22 mouse cellular contexts compared by ENCODE assay signal in the genomic region with DNA sequence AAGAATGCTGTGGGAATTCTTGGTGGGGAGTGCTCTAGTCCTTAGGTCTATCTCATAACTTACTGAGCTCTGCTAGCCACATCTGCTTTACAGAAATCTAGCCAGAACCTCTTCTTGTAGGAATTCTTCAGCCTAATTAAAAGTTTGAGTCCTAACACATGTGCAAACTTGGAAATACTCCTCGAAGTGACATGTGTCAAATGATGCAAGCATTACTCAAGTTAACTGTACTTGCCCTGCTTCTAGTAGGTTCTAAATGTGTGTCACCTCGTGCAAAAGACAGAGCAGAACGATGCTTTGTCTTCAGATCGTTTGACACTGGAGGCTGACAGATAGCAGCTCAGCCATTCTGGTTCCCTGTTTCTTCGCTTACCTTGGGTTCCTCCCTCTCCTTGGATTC. TPM values are rescaled to one million over a fixed set of nuclear protein-coding genes. Genes with fewer than 3 reads are reported as not detected.
DNase-seq lines count a peak whose midpoint lies in the region; ATAC-seq and TF ChIP-seq lines count a peak whose summit lies in the region.
"Had no signal": no experiment of that assay in that cellular context is flagged by ENCODE, and none has a peak within 500 bp of the region (broad histone marks: within the 10 kb centered on the region; RNA-seq: fewer than 3 reads in every experiment).

No protein-coding gene starts in this region.

- no peak for TF ChIP-seq POLR2A in kidney, adult 2 months (IDR thresholded peaks at IDR 0.05; ENCODE audit: low read depth, low read length)

- intact Hi-C loops in heart, postnatal 25 days (cut with DNase I), result no loop called here

- TF ChIP-seq CTCF in kidney, adult 2 months (conservative IDR thresholded peaks at IDR 0.05; ENCODE audit: insufficient read depth, insufficient read length, low read depth, low read length), result no peak

- H3K4me1 ChIP-seq in heart, embryonic 13.5 days, result peaks cover 83% of the 10 kb centered on the region
- peaks cover 45% of the 10 kb centered on the region for H3K4me1 ChIP-seq in kidney, adult 2 months (ENCODE audit: control insufficient read depth, insufficient read depth, low read length)
- H3K4me1 ChIP-seq: forebrain, embryonic 12.5 days had no signal

- H3K4me2 ChIP-seq in heart, embryonic 13.5 days, result no peak overlapping the region
- H3K4me2 ChIP-seq: forebrain, embryonic 12.5 days; hindbrain, embryonic 13.5 days had no signal

- H3K9ac ChIP-seq in heart, embryonic 13.5 days, result no peak overlapping the region
- H3K9ac ChIP-seq: forebrain, embryonic 12.5 days; hindbrain, embryonic 13.5 days had no signal

- H3K27ac ChIP-seq in heart, embryonic 13.5 days (replicated peaks), result 0 out of 2 replicates have a peak overlapping the region, but pooled peaks have one; percentile 8
- peak overlapping the region; percentile 26; the same call in 1 of the 2 replicates for H3K27ac ChIP-seq in kidney, adult 2 months (ENCODE audit: insufficient read depth, low read depth, low read length)
- H3K27ac ChIP-seq: forebrain, embryonic 12.5 days; gastrocnemius, adult 2 months; hindbrain, embryonic 13.5 days; hindbrain, postnatal 0 days had no signal

- ATAC-seq in heart, embryonic 13.5 days (ENCODE audit: extremely low read depth, insufficient number of reproducible peaks, low FRiP score, low TSS enrichment), result no peak
- ATAC-seq: activated CD4-positive, CD25-positive, alpha-beta regulatory T cell, adult 4 months; forebrain, embryonic 16.5 days; hindbrain, postnatal 0 days; Patski had no signal

- peaks cover 3% of the 10 kb centered on the region for H3K36me3 ChIP-seq in heart, embryonic 13.5 days
- no peaks in the 10 kb centered on the region for H3K36me3 ChIP-seq in kidney, adult 2 months (ENCODE audit: control insufficient read depth, insufficient read depth, low read length)
- H3K36me3 ChIP-seq: forebrain, embryonic 12.5 days had no signal

- DNase-seq in heart, postnatal 25 days (ENCODE audit: low spot score), result no peak
- DNase-seq in kidney, adult 2 months, result no peak
- DNase-seq in kidney, adult 11 months, result no peak
- DNase-seq in 3T3-L1 (ENCODE audit: low read depth, low spot score), result peak; percentile 63
- peak; percentile 40 for DNase-seq in NIH3T3 (ENCODE audit: low read depth)
- DNase-seq in lung, postnatal 10 days, result no peak
- DNase-seq in gastrocnemius, postnatal 10 days, result no peak
- DNase-seq: adrenal gland, adult 2 months; adrenal gland, postnatal 25 days; cerebellum, adult 9-11 months; cerebellum, postnatal 36 days; gastrocnemius, adult 2 months; gastrocnemius, postnatal 36 days; heart, adult 18-20 months had no signal

- no peak overlapping the region for H3K4me3 ChIP-seq in heart, embryonic 13.5 days
- no peak overlapping the region for H3K4me3 ChIP-seq in kidney, adult 2 months (ENCODE audit: insufficient read depth, low read depth, low read length)
- H3K4me3 ChIP-seq: forebrain, embryonic 12.5 days; gastrocnemius, adult 2 months; hindbrain, embryonic 13.5 days had no signal

- H3K9me3 ChIP-seq in heart, embryonic 13.5 days, result no peaks in the 10 kb centered on the region
- H3K9me3 ChIP-seq: forebrain, embryonic 12.5 days; hindbrain, embryonic 13.5 days had no signal

- WGBS in heart, embryonic 13.5 days, result 54% methylated on average over 5 of the region's 5 CpGs
- WGBS in kidney, adult 2 months, result 54% methylated on average over 5 of the region's 5 CpGs

- H3K27me3 ChIP-seq in heart, embryonic 13.5 days (replicated peaks), result no peaks in the 10 kb centered on the region
- no peaks in the 10 kb centered on the region for H3K27me3 ChIP-seq in kidney, adult 2 months (replicated peaks; ENCODE audit: control insufficient read depth, insufficient read depth, low read length)
- H3K27me3 ChIP-seq: forebrain, embryonic 12.5 days; hindbrain, embryonic 13.5 days; Patski had no signal

RNA-seq across cellular contexts. Expression of gene Pkp4, which starts 32.5 kb away (rescaled TPM):
- 32.4 and 37.6 TPM in 2 replicates for polyA plus RNA-seq in heart, embryonic 13.5 days (2015; fragmentation: Nextera tagmentation; extraction: Ambion mirVana)
- total RNA-seq in heart, postnatal 25 days (2021), result 100 to 1,000 TPM; 148 to 155 TPM
- 211 and 242 TPM in 2 replicates for polyA plus RNA-seq in kidney, adult 2 months (2012; rRNA removed)
- 10 to 100 TPM; 24.6 to 25.4 TPM for total RNA-seq in gastrocnemius, postnatal 10 days (2021)
- total RNA-seq: MEL had no signal

RNA-seq across cellular contexts. Expression of gene Ccdc148, which starts 32.6 kb away (rescaled TPM):
- polyA plus RNA-seq in heart, embryonic 13.5 days (2015; fragmentation: Nextera tagmentation; extraction: Ambion mirVana), result 0.88 and 0.89 TPM in 2 replicates
- under 1 TPM; 0.64 to 0.83 TPM for total RNA-seq in heart, postnatal 25 days (2021)
- polyA plus RNA-seq in kidney, adult 2 months (2012; rRNA removed), result 0.90 and 1.0 TPM in 2 replicates
- under 1 TPM; 0.23 to 0.27 TPM for total RNA-seq in gastrocnemius, postnatal 10 days (2021)
- total RNA-seq: MEL had no signal

Comparison
In these comparisons a context has a peak if more than half of its experiments do, and no peak if none do; other contexts are left out.
1. DNase-seq: peak in 3T3-L1 (single experiment) and NIH3T3 (single experiment); none in heart, postnatal 25 days (single experiment), kidney, adult 2 months (single experiment), kidney, adult 11 months (single experiment), lung, postnatal 10 days (single experiment) and gastrocnemius, postnatal 10 days (single experiment).
2. RNA of gene Pkp4, which starts 32.5 kb away (total RNA-seq): 148 to 155 TPM in heart, postnatal 25 days; 24.6 to 25.4 TPM in gastrocnemius, postnatal 10 days; every median in the first group is over 4 times any median in the second.